Mouse (Mus musculus) forebrain, embryonic 16.5 days (tissue): ENCODE measurements at regions not wholly inside any gene's neighbourhood (a gene's known extent, or its start where the extent isn't known, plus 50 kb on each side); places are given as distances from the start of the nearest gene placed in this dataset.

Experiments used
- ATAC-seq: fragments of 200-750 bp; cut with Nextera tagmentation; 2 replicates; pipeline ENCODE4 v1.8.0; 2017; ENCODE audit warnings: mild to moderate bottlenecking, moderate library complexity
- H3K27ac ChIP-seq: fragments of 300-500 bp; sonication (generic); 2 replicates; pipeline ENCODE4 v1.5.1; 2014; ENCODE audit warnings: low read length, control low read depth
- H3K27me3 ChIP-seq: fragments of 300-500 bp; sonication (generic); replicated peaks from 2 replicates; pipeline ENCODE4 v1.6.1; 2014; ENCODE audit warnings: low read length; ENCODE audit not compliant: control insufficient read depth, insufficient read depth
- H3K36me3 ChIP-seq: fragments of 300-500 bp; sonication (generic); 2 replicates; pipeline ENCODE4 v1.6.1; 2014; ENCODE audit not compliant: control insufficient read depth, insufficient read depth
- H3K4me1 ChIP-seq: fragments of 300-500 bp; sonication (generic); replicated peaks from 2 replicates; pipeline ENCODE4 v1.6.1; 2014; ENCODE audit warnings: low read length; ENCODE audit not compliant: control insufficient read depth, insufficient read depth
- H3K4me2 ChIP-seq: fragments of 300-500 bp; sonication (generic); 2 replicates; pipeline ENCODE4 v1.6.1; 2014; ENCODE audit warnings: mild to moderate bottlenecking, low read length, control low read depth
- H3K4me3 ChIP-seq: fragments of 300-500 bp; sonication (generic); replicated peaks from 2 replicates; pipeline ENCODE4 v1.5.1; 2014; ENCODE audit warnings: mild to moderate bottlenecking, low read length, control low read depth
- H3K9ac ChIP-seq: fragments of 300-500 bp; sonication (generic); replicated peaks from 2 replicates; pipeline ENCODE4 v1.6.1; 2014; ENCODE audit warnings: low read depth, low read length, control low read depth
- H3K9me3 ChIP-seq: fragments of 300-500 bp; sonication (generic); 2 replicates; pipeline ENCODE4 v1.6.1; 2016; ENCODE audit warnings: low read length; ENCODE audit not compliant: control insufficient read depth
- WGBS: fragments of 180-500 bp; shearing (Covaris S2); extraction: QIAGEN DNeasy Blood & Tissue Kit; methylation state at CpG from one replicate; pipeline ENCODE4 v1.1.7; 2014; 5-methylcytosine and 5-hydroxymethylcytosine counted together

DNA sequence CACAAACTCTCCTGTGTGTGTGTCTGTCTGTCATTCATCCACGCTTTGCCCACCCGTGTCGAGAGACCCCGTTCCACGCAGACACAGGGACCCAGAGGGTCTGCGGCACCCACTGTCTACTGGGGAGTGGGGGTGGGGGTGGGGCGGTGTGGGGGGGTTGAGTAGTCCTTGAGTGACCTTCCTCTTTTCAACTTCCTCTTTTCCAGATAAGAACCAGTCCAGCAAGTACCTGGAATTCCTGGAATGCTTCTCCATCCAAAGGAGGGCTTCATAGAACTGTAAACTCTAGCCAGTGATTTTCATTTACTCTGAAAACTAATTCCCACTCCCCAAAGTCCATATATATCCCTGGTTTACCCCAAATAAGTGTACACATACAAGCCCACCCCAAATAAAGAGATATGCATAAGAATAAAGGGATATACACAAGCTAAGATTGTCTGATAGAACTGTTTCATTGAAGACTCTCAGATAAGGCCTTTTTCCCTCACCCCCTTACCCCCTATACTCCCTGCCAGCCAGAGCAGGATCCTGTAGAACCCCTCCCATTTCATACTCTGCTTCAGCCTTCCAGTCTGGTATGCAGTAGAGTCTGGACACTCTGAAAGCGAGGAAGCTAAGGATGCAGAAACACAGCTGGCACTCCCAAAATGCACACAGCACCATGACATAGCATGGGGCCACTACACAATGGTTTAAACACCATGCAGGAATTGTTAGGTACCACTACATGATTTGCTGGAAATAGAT lies 172.0 kb downstream of the Gm9733 start:
- Histone ChIP-seq H3K27me3 (no peaks in the 10 kb centered on the region), H3K4me1 (no peaks in the 10 kb centered on the region), H3K9me3 (no peaks in the 10 kb centered on the region), H3K36me3 (no peaks in the 10 kb centered on the region), H3K4me2 (no peak overlapping the region), H3K4me3 (no peak overlapping the region), H3K27ac (no peak overlapping the region), H3K9ac (no peak overlapping the region)
- ATAC-seq, result no peak
- 88% methylated on average over 8 of the region's 8 CpGs for WGBS

GRCm38 (mm10) chr3:15175811-15176210 lies 156.3 kb downstream of the Gm9733 start:
- no peaks in the 10 kb centered on the region for H3K4me1 ChIP-seq
- H3K4me3 ChIP-seq, result no peak overlapping the region
- no peaks in the 10 kb centered on the region for H3K36me3 ChIP-seq
- no peaks in the 10 kb centered on the region for H3K27me3 ChIP-seq
- H3K4me2 ChIP-seq, result no peak overlapping the region
- no peak overlapping the region for H3K9ac ChIP-seq
- ATAC-seq, result no peak
- 82% methylated on average over 2 of the region's 2 CpGs for WGBS
- H3K27ac ChIP-seq, result no peak overlapping the region
- no peaks in the 10 kb centered on the region for H3K9me3 ChIP-seq

DNA sequence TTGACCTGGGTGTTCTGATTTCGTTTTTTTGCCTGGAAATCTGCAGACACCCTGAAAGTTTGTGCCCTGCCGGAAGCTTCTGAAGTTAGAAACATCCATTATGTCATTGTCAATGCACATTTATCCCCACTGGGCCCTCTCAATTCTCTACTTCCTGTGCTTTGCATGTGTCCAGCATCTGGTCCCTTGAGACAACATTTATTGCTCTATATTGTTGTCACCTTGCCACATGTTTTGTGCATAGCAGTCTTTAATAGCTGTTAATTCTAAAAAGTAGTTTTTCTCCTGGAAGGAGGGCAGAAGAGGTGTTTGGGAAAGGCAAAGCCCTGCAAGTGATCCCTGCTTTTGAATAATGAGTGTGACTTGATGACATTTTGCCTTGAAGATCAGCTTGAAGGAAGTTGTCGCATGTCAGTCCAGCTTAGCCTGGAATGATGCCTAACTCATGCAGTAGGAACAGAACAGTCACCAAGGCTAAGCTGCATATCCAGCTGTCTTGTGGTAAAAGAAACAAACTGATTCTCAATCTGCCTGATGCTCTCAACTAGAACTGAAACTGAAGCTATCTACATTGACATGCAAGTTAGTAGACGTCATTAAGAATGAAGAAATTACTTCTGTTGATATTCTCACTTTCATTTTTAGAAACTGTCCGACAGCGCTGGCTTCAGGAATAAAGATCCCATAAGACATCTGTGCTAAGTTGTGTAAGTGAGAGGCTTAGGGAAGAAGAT lies 152.9 kb downstream of the Gm9733 start:
- Histone ChIP-seq H3K9me3 (no peaks in the 10 kb centered on the region), H3K9ac (no peak overlapping the region), H3K27me3 (no peaks in the 10 kb centered on the region), H3K27ac (no peak overlapping the region), H3K4me1 (no peaks in the 10 kb centered on the region), H3K4me2 (no peak overlapping the region), H3K4me3 (no peak overlapping the region), H3K36me3 (no peaks in the 10 kb centered on the region)
- ATAC-seq, result no peak
- 86% methylated on average over 6 of the region's 6 CpGs for WGBS

DNA sequence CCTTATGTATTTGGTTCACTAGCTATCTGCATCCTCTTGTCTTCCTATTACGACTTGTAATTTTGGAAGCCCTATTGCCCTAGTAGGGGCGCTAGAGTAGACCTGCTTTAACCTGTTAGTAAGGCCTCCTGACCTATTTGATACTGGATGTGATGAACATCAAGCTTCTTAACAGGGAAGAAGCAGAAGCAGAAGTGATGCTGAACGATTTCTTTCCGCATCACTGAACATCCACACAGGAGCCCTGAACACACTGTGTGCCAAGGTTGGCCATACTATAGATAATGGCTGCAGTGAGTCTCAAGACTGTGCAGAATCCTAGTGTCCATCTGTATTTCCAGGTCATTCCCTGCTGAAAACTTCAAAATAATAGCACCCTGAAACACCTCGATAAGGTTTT lies 151.0 kb downstream of the Gm9733 start:
- Histone ChIP-seq H3K4me3 (no peak overlapping the region), H3K9ac (no peak overlapping the region), H3K36me3 (no peaks in the 10 kb centered on the region), H3K27ac (no peak overlapping the region), H3K27me3 (no peaks in the 10 kb centered on the region), H3K9me3 (no peaks in the 10 kb centered on the region), H3K4me1 (no peaks in the 10 kb centered on the region), H3K4me2 (no peak overlapping the region)
- WGBS, result 93% methylated on average over 5 of the region's 5 CpGs
- no peak for ATAC-seq

DNA sequence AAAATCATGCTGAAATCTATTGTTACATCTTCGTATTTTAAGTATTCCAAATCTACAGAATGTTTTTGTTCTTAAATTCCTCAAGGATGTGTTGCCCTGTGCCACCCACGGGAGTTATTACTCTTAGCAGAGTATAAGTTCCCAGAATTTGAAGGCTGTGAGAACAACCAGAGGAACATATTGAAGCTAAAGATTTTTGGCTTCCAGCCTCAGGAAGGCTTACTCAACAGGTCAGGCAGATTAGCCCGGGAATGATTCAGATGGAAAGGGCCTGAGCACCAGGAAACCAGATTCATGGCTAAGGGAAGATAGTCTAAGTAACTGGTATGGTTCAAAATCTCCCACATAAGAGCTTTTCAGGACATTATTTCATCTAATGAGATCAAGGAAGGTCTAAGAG lies 145.4 kb downstream of the Gm9733 start:
- no peaks in the 10 kb centered on the region for H3K9me3 ChIP-seq
- no peak overlapping the region for H3K4me2 ChIP-seq
- 83% methylated on average over 3 of the region's 3 CpGs for WGBS
- no peak for ATAC-seq
- H3K4me1 ChIP-seq, result no peaks in the 10 kb centered on the region
- H3K9ac ChIP-seq, result no peak overlapping the region
- no peaks in the 10 kb centered on the region for H3K36me3 ChIP-seq
- no peak overlapping the region for H3K4me3 ChIP-seq
- no peak overlapping the region for H3K27ac ChIP-seq
- H3K27me3 ChIP-seq, result no peaks in the 10 kb centered on the region

- no peak overlapping the region for H3K4me3 ChIP-seq
- no peaks in the 10 kb centered on the region; the same call in 1 of the 2 replicates for H3K4me1 ChIP-seq
- WGBS, result 2% methylated on average over 7 of the region's 7 CpGs
- H3K9me3 ChIP-seq, result no peaks in the 10 kb centered on the region
- H3K27ac ChIP-seq, result no peak overlapping the region
- H3K4me2 ChIP-seq, result no peak overlapping the region
- no peaks in the 10 kb centered on the region for H3K27me3 ChIP-seq
- no peaks in the 10 kb centered on the region for H3K36me3 ChIP-seq
- ATAC-seq, result peak; percentile 97
- H3K9ac ChIP-seq, result no peak overlapping the region
Observed at GRCm38 (mm10) chr3:15194362-15194761, 137.7 kb downstream of the Gm9733 start.

- ATAC-seq, result no peak
- H3K4me1 ChIP-seq, result no peaks in the 10 kb centered on the region; the same call in 1 of the 2 replicates
- no peak overlapping the region for H3K4me2 ChIP-seq
- H3K36me3 ChIP-seq, result no peaks in the 10 kb centered on the region
- H3K27ac ChIP-seq, result no peak overlapping the region
- H3K9me3 ChIP-seq, result no peaks in the 10 kb centered on the region
- WGBS, result 73% methylated on average over 1 of the region's 1 CpGs
- no peak overlapping the region for H3K9ac ChIP-seq
- no peak overlapping the region for H3K4me3 ChIP-seq
- H3K27me3 ChIP-seq, result no peaks in the 10 kb centered on the region
Observed at GRCm38 (mm10) chr3:15196101-15196500, 136.0 kb downstream of the Gm9733 start.

DNA sequence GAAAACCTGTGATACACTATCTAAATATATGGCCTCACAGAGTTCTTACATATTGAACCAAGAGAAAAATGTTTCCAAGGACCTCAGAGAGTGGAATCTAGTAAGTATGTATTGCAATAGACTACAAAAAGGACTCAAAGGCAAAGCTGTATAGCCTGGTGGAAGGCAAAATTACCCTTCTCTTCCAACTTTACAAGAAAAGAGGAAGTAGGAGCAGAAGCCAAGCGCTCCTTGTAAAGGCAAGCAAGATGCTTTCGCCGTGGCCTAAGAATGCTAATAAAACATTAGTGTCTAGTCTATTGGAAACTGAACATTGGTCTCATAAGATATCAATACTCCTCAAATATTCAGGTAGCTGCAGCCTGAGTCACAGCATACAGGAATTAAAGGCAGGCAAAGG lies 134.0 kb downstream of the Gm9733 start:
- no peak for ATAC-seq

DNA sequence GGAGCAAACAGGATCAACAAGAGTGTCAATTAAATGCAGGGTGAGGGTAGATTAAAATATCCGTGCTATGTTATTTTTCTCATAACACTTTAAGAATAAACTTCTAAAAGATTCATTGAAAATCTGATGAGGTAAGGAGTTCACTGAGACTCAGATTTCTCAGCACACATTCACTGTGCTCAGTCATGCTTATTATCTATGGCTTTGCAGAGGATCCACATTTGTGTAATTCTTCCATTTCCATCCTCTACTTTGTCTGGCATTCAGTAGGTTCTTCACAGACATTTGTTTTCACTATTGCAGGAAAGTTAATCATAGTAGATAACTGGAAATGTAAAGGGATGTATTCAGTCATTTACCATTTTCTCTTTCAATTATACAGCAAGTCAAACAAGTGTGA lies 131.8 kb downstream of the Gm9733 start:
- WGBS, result 13% methylated on average over 1 of the region's 1 CpGs
- Histone ChIP-seq H3K4me3 (no peak overlapping the region), H3K4me1 (no peaks in the 10 kb centered on the region), H3K36me3 (no peaks in the 10 kb centered on the region), H3K4me2 (no peak overlapping the region), H3K27ac (no peak overlapping the region), H3K9ac (no peak overlapping the region), H3K9me3 (no peaks in the 10 kb centered on the region), H3K27me3 (no peaks in the 10 kb centered on the region)
- ATAC-seq, result no peak

More for the DNA sequence above, 134.0 kb downstream of the Gm9733 start:
- Histone ChIP-seq H3K4me1 (no peaks in the 10 kb centered on the region; the same call in 1 of the 2 replicates), H3K36me3 (no peaks in the 10 kb centered on the region), H3K9me3 (no peaks in the 10 kb centered on the region), H3K27ac (no peak overlapping the region), H3K27me3 (no peaks in the 10 kb centered on the region), H3K9ac (no peak overlapping the region), H3K4me2 (no peak overlapping the region), H3K4me3 (no peak overlapping the region)
- WGBS, result 85% methylated on average over 3 of the region's 3 CpGs
